Mouse (Mus musculus) intestine, embryonic 14.5 days (tissue): ENCODE results near the gene Unkl. TPM values are rescaled to one million over a fixed set of nuclear protein-coding genes. Genes with fewer than 3 reads are reported as not detected.
A peak's percentile ranks its signal among the peaks of the same experiment; 100 is the strongest.
"Not testable (repeated sequence)": the region's sequence is repeated elsewhere in the genome, so short reads cannot be mapped to it uniquely, and the experiment has no call there.

Experiments
- ATAC-seq: fragments of 200-750 bp; cut with Nextera tagmentation; replicated peaks from 2 replicates; pipeline ENCODE4 v1.8.0; 2017; ENCODE audit warnings: low read depth, moderate number of reproducible peaks, moderate TSS enrichment, moderate library complexity; ENCODE audit not compliant: low FRiP score, low TSS enrichment
- DNase-seq: peaks from one replicate; pipeline ENCODE4 v3.0.0-alpha.2; 2018; ENCODE audit warnings: low spot score
- H3K27ac ChIP-seq: fragments of 300-500 bp; sonication (generic); 2 replicates; pipeline ENCODE4 v1.5.1; 2014; ENCODE audit warnings: low read depth, mild to moderate bottlenecking, control low read depth
- H3K27me3 ChIP-seq: fragments of 300-500 bp; sonication (generic); replicated peaks from 2 replicates; pipeline ENCODE4 v1.6.1; 2014; ENCODE audit warnings: low read length, control low read depth; ENCODE audit not compliant: control insufficient read depth, insufficient read depth
- H3K36me3 ChIP-seq: fragments of 300-500 bp; sonication (generic); 2 replicates; pipeline ENCODE4 v1.6.1; 2014; ENCODE audit warnings: low read length, control low read depth; ENCODE audit not compliant: control insufficient read depth, insufficient read depth
- H3K4me1 ChIP-seq: fragments of 300-500 bp; sonication (generic); replicated peaks from 2 replicates; pipeline ENCODE4 v1.6.1; 2014; ENCODE audit warnings: low read length, control low read depth, mixed read lengths; ENCODE audit not compliant: control insufficient read depth, insufficient read depth
- H3K4me2 ChIP-seq: fragments of 300-500 bp; sonication (generic); 2 replicates; pipeline ENCODE4 v1.6.1; 2014; ENCODE audit warnings: low read length
- H3K4me3 ChIP-seq: fragments of 300-500 bp; sonication (generic); 2 replicates; pipeline ENCODE4 v1.5.1; 2014; ENCODE audit warnings: low read depth, low read length, control low read depth, mixed read lengths
- H3K9ac ChIP-seq: fragments of 300-500 bp; sonication (generic); 2 replicates; pipeline ENCODE4 v1.6.1; 2014; ENCODE audit warnings: mild to moderate bottlenecking, low read length
- H3K9me3 ChIP-seq: fragments of 300-500 bp; sonication (generic); 2 replicates; pipeline ENCODE4 v1.6.1; 2016; ENCODE audit warnings: low read length, control low read depth; ENCODE audit not compliant: control insufficient read depth
- WGBS: fragments of 180-500 bp; shearing (Covaris S2); extraction: QIAGEN DNeasy Blood & Tissue Kit; methylation state at CpG from one replicate; pipeline ENCODE4 v1.1.7; 2014; 5-methylcytosine and 5-hydroxymethylcytosine counted together
- polyA plus RNA-seq: library from polyadenylated mRNA; unstranded; fragments of >200 nt; fragmentation: Nextera tagmentation; extraction: Ambion mirVana; gene quantifications from 2 replicates; pipeline ENCODE4 v1.2.1, GENCODE M21; 2014

Gene Unkl
- polyA plus RNA-seq, 1 experiment from 2014 or later = 4.8 TPM

GRCm38 (mm10) chr17:25222951-25223601 is 34.9 kb downstream of the Unkl start:
- ATAC-seq = no peak
- Histone ChIP-seq H3K4me3 (peak overlapping the region; percentile 17; the same call in 1 of the 2 replicates), H3K27ac (no peak overlapping the region), H3K4me2 (peak overlapping the region; percentile 38), H3K36me3 (peaks cover 21% of the 10 kb centered on the region), H3K27me3 (no peaks in the 10 kb centered on the region), H3K9ac (no peak overlapping the region), H3K9me3 (no peaks in the 10 kb centered on the region), H3K4me1 (0 out of 2 replicates have a peak, but pooled peaks cover 9% of the 10 kb centered on the region)
- 59% methylated on average over 6 of the region's 6 CpGs for WGBS
- no peak for DNase-seq

- no peaks in the 10 kb centered on the region for H3K27me3 ChIP-seq
- peaks cover 20% of the 10 kb centered on the region for H3K36me3 ChIP-seq
- H3K9me3 ChIP-seq = no peaks in the 10 kb centered on the region
- no peak overlapping the region for H3K4me2 ChIP-seq
- ATAC-seq = no peak
- H3K9ac ChIP-seq = no peak overlapping the region
- DNase-seq = no peak
- no peak overlapping the region for H3K27ac ChIP-seq
- no peak overlapping the region for H3K4me3 ChIP-seq
- 87% methylated on average over 7 of the region's 7 CpGs for WGBS
- H3K4me1 ChIP-seq = 0 out of 2 replicates have a peak, but pooled peaks cover 9% of the 10 kb centered on the region
Measured at GRCm38 (mm10) chr17:25224586-25225222, 36.5 kb downstream of the Unkl start.

DNA sequence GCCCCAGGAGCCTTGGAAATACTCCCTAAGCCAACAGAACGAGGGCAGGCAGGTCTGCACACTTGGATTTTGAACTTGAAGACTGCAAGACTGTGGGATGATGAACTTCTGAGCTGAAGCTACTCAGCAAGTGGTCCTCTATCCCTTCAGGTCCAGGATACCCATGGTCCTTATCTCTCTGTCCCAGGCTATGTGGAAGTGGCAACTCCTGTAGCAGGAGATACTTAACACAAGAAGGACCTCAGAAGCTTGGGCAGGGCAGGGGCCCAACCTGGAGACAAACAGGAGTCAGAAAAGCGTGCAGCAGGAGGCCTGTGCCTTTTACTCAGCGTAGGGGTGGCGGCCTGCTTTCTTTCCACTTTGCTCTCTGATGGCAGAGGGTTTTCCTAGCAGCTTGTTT is 37.5 kb downstream of the Unkl start:
- no peaks in the 10 kb centered on the region for H3K27me3 ChIP-seq
- WGBS = 92% methylated on average over 4 of the region's 4 CpGs
- H3K9me3 ChIP-seq = no peaks in the 10 kb centered on the region
- DNase-seq (no peak), ATAC-seq (no peak)
- H3K4me1 ChIP-seq = 0 out of 2 replicates have a peak, but pooled peaks cover 9% of the 10 kb centered on the region
- no peak overlapping the region for H3K27ac ChIP-seq
- H3K9ac ChIP-seq = no peak overlapping the region
- no peak overlapping the region for H3K4me3 ChIP-seq
- H3K36me3 ChIP-seq = peaks cover 27% of the 10 kb centered on the region
- H3K4me2 ChIP-seq = no peak overlapping the region

DNA sequence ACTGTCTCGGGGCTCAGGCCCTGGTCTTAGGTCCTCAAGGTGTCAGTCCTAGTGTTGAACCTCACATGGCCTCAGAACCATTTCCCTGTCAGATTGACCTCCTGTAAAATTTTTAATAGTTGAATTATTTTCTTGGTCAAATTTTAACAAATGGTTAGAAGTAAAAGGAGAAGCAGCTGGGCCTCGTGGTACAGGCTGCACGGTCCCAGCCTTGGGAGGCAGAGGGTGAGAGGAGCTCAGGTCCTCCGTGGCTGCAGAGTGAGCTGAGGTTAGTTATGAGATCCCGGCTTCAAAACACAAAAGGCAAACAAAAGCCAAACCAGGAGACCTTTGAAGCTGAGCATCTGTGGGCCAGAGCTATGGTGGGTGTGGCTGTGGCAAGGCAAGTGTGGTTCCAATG is 39.8 kb downstream of the Unkl start:
- 87% methylated on average over 5 of the region's 5 CpGs for WGBS
- H3K4me1 ChIP-seq = no peaks in the 10 kb centered on the region
- H3K9me3 ChIP-seq = no peaks in the 10 kb centered on the region
- peaks cover 34% of the 10 kb centered on the region for H3K36me3 ChIP-seq
- H3K27ac ChIP-seq = no peak overlapping the region
- no peak overlapping the region for H3K9ac ChIP-seq
- ATAC-seq = no peak
- DNase-seq = no peak
- H3K27me3 ChIP-seq = no peaks in the 10 kb centered on the region
- no peak overlapping the region for H3K4me3 ChIP-seq
- H3K4me2 ChIP-seq = no peak overlapping the region

DNA sequence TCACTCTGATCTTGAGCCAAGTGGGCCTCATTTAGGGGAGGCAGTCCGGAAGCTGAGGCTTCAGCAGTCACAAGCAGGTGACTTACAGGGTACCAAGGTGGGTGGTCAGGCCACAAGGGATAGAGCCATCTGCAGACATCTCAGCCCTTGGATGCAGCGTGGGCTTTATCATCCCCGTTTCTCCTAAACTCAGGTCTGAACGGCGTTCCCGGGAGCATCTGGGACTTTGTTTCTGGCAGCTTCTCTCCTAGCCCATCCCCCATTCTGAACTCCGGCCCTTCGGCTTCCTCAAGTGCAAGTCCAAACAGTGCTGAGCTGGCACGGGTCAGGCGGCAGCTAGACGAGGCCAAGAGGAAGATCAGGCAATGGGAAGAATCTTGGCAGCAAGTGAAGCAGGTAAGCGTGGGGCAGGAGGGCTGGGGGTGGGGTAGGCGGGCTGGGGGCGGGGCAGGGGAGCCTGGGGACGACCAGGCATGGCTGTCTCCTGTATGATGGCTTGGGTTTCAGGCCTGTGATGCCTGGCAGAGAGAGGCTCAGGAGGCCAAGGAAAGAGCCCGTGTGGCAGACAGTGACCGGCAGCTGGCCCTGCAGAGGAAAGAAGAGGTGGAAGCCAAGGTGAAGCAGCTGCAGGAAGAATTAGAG is 41.9 kb downstream of the Unkl start:
- H3K4me2 ChIP-seq, H3K9me3 ChIP-seq, H3K4me1 ChIP-seq, H3K27ac ChIP-seq, ATAC-seq, H3K4me3 ChIP-seq, H3K27me3 ChIP-seq, DNase-seq, H3K9ac ChIP-seq: not testable (repeated sequence)
- WGBS = 74% methylated on average over 14 of the region's 17 CpGs
- H3K36me3 ChIP-seq = peaks cover 42% of the 10 kb centered on the region

- DNase-seq = no peak
- Histone ChIP-seq H3K9me3 (no peaks in the 10 kb centered on the region), H3K4me3 (no peak overlapping the region), H3K4me2 (no peak overlapping the region), H3K27ac (no peak overlapping the region), H3K4me1 (no peaks in the 10 kb centered on the region), H3K9ac (no peak overlapping the region), H3K27me3 (no peaks in the 10 kb centered on the region), H3K36me3 (peaks cover 47% of the 10 kb centered on the region)
- 89% methylated on average over 3 of the region's 3 CpGs for WGBS
- no peak for ATAC-seq
Measured at GRCm38 (mm10) chr17:25230700-25231099, 42.5 kb downstream of the Unkl start.

GRCm38 (mm10) chr17:25231621-25232020 is 43.4 kb downstream of the Unkl start:
- H3K27me3 ChIP-seq, ATAC-seq, H3K27ac ChIP-seq, H3K4me1 ChIP-seq, H3K4me2 ChIP-seq, H3K9me3 ChIP-seq, H3K9ac ChIP-seq, H3K4me3 ChIP-seq, DNase-seq: not testable (repeated sequence)
- WGBS = 93% methylated on average over 5 of the region's 11 CpGs
- peaks cover 42% of the 10 kb centered on the region for H3K36me3 ChIP-seq

DNA sequence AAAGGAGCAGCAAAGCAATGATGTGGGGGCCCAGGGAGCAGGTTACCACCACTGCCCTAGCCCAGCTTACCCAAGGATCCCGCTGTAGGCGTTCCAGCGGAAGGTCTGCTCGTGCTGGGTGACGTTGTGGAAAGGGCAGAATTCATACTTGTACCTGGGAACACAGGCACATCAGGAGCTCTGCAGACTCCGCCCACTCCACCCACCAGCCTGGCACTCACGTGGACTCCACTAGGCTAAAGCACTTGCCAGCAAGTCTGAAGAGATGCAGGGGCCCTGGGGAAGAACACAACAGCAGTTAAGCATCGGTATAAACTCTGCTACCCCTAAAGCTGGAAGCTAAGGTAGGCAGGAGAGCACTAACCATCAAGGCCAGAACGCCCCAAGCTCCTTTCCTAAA is 47.4 kb downstream of the Unkl start:
- Histone ChIP-seq H3K4me1 (peaks cover 6% of the 10 kb centered on the region), H3K9me3 (no peaks in the 10 kb centered on the region), H3K27me3 (no peaks in the 10 kb centered on the region), H3K27ac (no peak overlapping the region), H3K36me3 (peaks cover 24% of the 10 kb centered on the region), H3K4me3 (no peak overlapping the region), H3K9ac (no peak overlapping the region), H3K4me2 (no peak overlapping the region)
- DNase-seq (no peak), ATAC-seq (no peak)
- 83% methylated on average over 9 of the region's 9 CpGs for WGBS
